Mouse (Mus musculus) lung, embryonic 16.5 days (tissue): ENCODE data around the gene Stx8. TPM values are rescaled to one million over a fixed set of nuclear protein-coding genes. Genes with fewer than 3 reads are reported as not detected.

Experiments
- ATAC-seq: fragments of 200-750 bp; cut with Nextera tagmentation; 2 replicates; pipeline ENCODE4 v1.8.0; 2017; ENCODE audit warnings: low read depth, mild to moderate bottlenecking, moderate library complexity
- H3K27ac ChIP-seq: fragments of 300-500 bp; sonication (generic); 2 replicates; pipeline ENCODE4 v1.5.1; 2014; ENCODE audit warnings: mild to moderate bottlenecking, control low read depth, low read length
- H3K27me3 ChIP-seq: fragments of 300-500 bp; sonication (generic); 2 replicates; pipeline ENCODE4 v1.6.1; 2014; ENCODE audit warnings: low read depth, low read length, mixed read lengths; ENCODE audit not compliant: control insufficient read depth, insufficient read depth
- H3K36me3 ChIP-seq: fragments of 300-500 bp; sonication (generic); 2 replicates; pipeline ENCODE4 v1.6.1; 2014; ENCODE audit warnings: low read length; ENCODE audit not compliant: control insufficient read depth, insufficient read depth
- H3K4me1 ChIP-seq: fragments of 300-500 bp; sonication (generic); replicated peaks from 2 replicates; pipeline ENCODE4 v1.6.1; 2014; ENCODE audit warnings: low read length, mixed read lengths; ENCODE audit not compliant: control insufficient read depth, insufficient read depth
- H3K4me2 ChIP-seq: fragments of 300-500 bp; sonication (generic); 2 replicates; pipeline ENCODE4 v1.6.1; 2014; ENCODE audit warnings: low read depth, low read length, control low read depth
- H3K4me3 ChIP-seq: fragments of 300-500 bp; sonication (generic); 2 replicates; pipeline ENCODE4 v1.5.1; 2014; ENCODE audit warnings: mild to moderate bottlenecking, low read length, control low read depth
- H3K9ac ChIP-seq: fragments of 300-500 bp; sonication (generic); 2 replicates; pipeline ENCODE4 v1.6.1; 2014; ENCODE audit warnings: low read length, control low read depth
- H3K9me3 ChIP-seq: fragments of 300-500 bp; sonication (generic); 2 replicates; pipeline ENCODE4 v1.6.1; 2016; ENCODE audit warnings: low read length; ENCODE audit not compliant: control insufficient read depth
- WGBS: fragments of 180-500 bp; shearing (Covaris S2); extraction: QIAGEN DNeasy Blood & Tissue Kit; methylation state at CpG from one replicate; pipeline ENCODE4 v1.1.7; 2014; 5-methylcytosine and 5-hydroxymethylcytosine counted together
- polyA plus RNA-seq: library from polyadenylated mRNA; unstranded; fragments of >200 nt; fragmentation: Nextera tagmentation; extraction: Ambion mirVana; gene quantifications from 2 replicates; pipeline ENCODE4 v1.2.1, GENCODE M21; 2015

Stx8 gene
- polyA plus RNA-seq, 1 experiment from 2014 or later: 64.7 TPM

GRCm38 (mm10) chr11:67925000-67925399 is 41.0 kb upstream of the Stx8 start:
- no peak overlapping the region for H3K27ac ChIP-seq
- no peak overlapping the region for H3K4me3 ChIP-seq
- 84% methylated on average over 13 of the region's 13 CpGs for WGBS
- no peaks in the 10 kb centered on the region for H3K9me3 ChIP-seq
- no peak for ATAC-seq
- H3K36me3 ChIP-seq: no peaks in the 10 kb centered on the region
- H3K9ac ChIP-seq: no peak overlapping the region
- H3K4me1 ChIP-seq: peaks cover 5% of the 10 kb centered on the region; the same call in 1 of the 2 replicates
- no peak overlapping the region for H3K4me2 ChIP-seq
- H3K27me3 ChIP-seq: peaks cover 14% of the 10 kb centered on the region

GRCm38 (mm10) chr11:67926348-67927055 is 39.5 kb upstream of the Stx8 start:
- H3K4me2 ChIP-seq: no peak overlapping the region
- no peaks in the 10 kb centered on the region; the same call in 1 of the 2 replicates for H3K4me1 ChIP-seq
- H3K36me3 ChIP-seq: no peaks in the 10 kb centered on the region
- H3K4me3 ChIP-seq: no peak overlapping the region
- 22% methylated on average over 10 of the region's 15 CpGs for WGBS
- peaks cover 7% of the 10 kb centered on the region for H3K27me3 ChIP-seq
- no peak overlapping the region for H3K27ac ChIP-seq
- ATAC-seq: no peak
- H3K9ac ChIP-seq: no peak overlapping the region
- H3K9me3 ChIP-seq: no peaks in the 10 kb centered on the region

- H3K9ac ChIP-seq: no peak overlapping the region
- H3K4me1 ChIP-seq: no peaks in the 10 kb centered on the region
- H3K27me3 ChIP-seq: no peaks in the 10 kb centered on the region
- H3K27ac ChIP-seq: no peak overlapping the region
- no peaks in the 10 kb centered on the region for H3K9me3 ChIP-seq
- WGBS: 83% methylated on average over 3 of the region's 3 CpGs
- no peak overlapping the region for H3K4me3 ChIP-seq
- ATAC-seq: no peak
- H3K4me2 ChIP-seq: no peak overlapping the region
- no peaks in the 10 kb centered on the region for H3K36me3 ChIP-seq
These were observed 33.8 kb upstream of the Stx8 start for GRCm38 (mm10) chr11:67932156-67932555.

DNA sequence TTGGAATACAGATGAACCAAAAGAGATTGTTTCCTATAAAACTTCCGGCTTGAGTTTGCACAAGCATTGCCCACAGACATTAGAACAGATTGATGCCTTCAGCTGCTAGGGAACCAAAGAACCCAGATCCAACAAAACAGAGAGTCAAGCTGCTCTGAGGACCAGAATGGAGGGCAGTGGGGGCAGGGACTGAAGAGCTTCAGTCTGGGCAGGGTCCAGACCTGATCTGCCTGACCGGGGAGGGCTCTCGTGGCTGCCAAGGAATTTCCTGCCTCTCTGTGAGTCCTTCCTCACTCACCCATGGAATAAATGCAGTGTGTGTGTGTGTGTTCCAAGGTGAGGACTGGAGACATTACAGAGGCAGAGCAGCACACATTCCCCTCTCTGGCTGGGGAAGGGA is 17.8 kb upstream of the Stx8 start:
- H3K9ac ChIP-seq: no peak overlapping the region
- no peaks in the 10 kb centered on the region for H3K9me3 ChIP-seq
- H3K4me1 ChIP-seq: peaks cover 6% of the 10 kb centered on the region; the same call in 1 of the 2 replicates
- H3K36me3 ChIP-seq: no peaks in the 10 kb centered on the region
- 23% methylated on average over 3 of the region's 3 CpGs for WGBS
- H3K4me2 ChIP-seq: no peak overlapping the region
- H3K4me3 ChIP-seq: no peak overlapping the region
- ATAC-seq: 0 out of 2 replicates have a peak, but pooled peaks have one; percentile 31
- no peaks in the 10 kb centered on the region for H3K27me3 ChIP-seq
- peak overlapping the region; percentile 16; the same call in 1 of the 2 replicates for H3K27ac ChIP-seq

GRCm38 (mm10) chr11:67949475-67949874 is 16.5 kb upstream of the Stx8 start:
- 64% methylated on average over 9 of the region's 9 CpGs for WGBS
- H3K27me3 ChIP-seq: no peaks in the 10 kb centered on the region
- H3K9me3 ChIP-seq: no peaks in the 10 kb centered on the region
- no peak overlapping the region for H3K9ac ChIP-seq
- peaks cover 6% of the 10 kb centered on the region; the same call in 1 of the 2 replicates for H3K4me1 ChIP-seq
- no peak overlapping the region for H3K4me2 ChIP-seq
- H3K36me3 ChIP-seq: no peaks in the 10 kb centered on the region
- no peak overlapping the region for H3K27ac ChIP-seq
- no peak for ATAC-seq
- H3K4me3 ChIP-seq: no peak overlapping the region

DNA sequence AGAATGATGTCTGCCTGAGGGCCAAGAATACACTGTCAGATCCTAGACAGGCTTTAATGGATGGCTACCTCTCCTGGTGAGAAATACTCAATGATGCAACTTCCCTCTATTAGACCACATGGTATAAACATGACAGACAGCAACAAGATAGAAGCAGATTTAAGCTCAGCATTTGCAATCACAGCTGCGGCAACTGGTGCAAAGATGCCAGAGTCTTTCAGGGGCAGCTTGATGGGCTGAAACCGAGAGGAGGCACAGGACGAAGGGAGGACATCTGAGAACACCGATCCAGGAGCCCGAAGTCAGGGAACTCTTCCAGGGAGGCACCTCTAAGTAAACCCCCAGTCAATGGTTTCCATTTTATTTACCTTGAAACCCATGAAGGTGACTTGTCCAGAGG is 12.4 kb upstream of the Stx8 start:
- H3K27ac ChIP-seq: no peak overlapping the region
- no peaks in the 10 kb centered on the region for H3K27me3 ChIP-seq
- H3K9me3 ChIP-seq: no peaks in the 10 kb centered on the region
- H3K4me2 ChIP-seq: no peak overlapping the region
- no peaks in the 10 kb centered on the region for H3K36me3 ChIP-seq
- H3K4me3 ChIP-seq: no peak overlapping the region
- no peak overlapping the region for H3K9ac ChIP-seq
- 77% methylated on average over 5 of the region's 5 CpGs for WGBS
- no peak for ATAC-seq
- H3K4me1 ChIP-seq: peaks cover under 1% of the 10 kb centered on the region; the same call in 1 of the 2 replicates

DNA sequence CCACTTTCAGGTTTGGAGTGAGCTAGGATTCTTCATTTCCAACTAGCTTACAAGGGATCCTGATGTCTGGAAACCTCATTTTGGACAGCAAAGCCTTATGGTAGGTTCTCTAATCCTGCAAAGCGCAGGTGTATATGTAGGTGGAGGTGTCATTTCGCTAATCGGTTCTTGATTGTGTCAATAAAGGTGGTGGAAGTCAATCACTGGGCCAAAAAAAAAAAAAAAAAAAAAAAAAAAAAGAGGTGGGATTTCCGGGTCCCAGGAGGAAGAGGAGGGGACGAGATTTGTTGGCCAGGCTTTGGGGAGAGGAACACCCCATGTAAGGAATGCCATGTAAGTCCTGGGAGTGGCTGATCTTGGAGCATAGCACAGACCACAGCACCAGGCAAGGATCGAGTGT is 11.6 kb upstream of the Stx8 start:
- 84% methylated on average over 6 of the region's 6 CpGs for WGBS
- Histone ChIP-seq H3K4me1 (no peaks in the 10 kb centered on the region), H3K27ac (no peak overlapping the region), H3K9ac (no peak overlapping the region), H3K4me3 (no peak overlapping the region), H3K27me3 (no peaks in the 10 kb centered on the region), H3K36me3 (no peaks in the 10 kb centered on the region), H3K4me2 (no peak overlapping the region), H3K9me3 (no peaks in the 10 kb centered on the region)
- no peak for ATAC-seq

DNA sequence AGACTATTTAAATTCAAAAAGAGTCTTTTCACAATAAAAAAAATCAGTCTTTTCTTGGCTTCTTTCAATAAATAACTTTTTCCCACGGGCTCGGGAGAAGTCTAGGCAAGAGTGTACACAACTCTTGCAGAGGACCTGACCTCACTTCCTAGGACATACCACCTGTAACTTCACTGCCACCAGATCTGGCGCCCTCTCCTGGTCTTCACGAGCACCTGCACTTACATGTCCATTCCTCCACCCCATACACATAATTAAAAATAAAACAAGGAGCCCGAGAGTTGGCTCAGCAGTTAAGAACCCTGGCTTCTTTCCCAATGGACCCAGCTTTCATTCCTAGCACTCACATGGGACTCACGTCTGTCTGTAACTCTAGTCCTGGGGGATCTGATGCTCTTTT is 1.9 kb upstream of the Stx8 start:
- Histone ChIP-seq H3K9ac (no peak overlapping the region), H3K27me3 (no peaks in the 10 kb centered on the region), H3K4me2 (no peak overlapping the region), H3K36me3 (no peaks in the 10 kb centered on the region), H3K27ac (no peak overlapping the region), H3K9me3 (no peaks in the 10 kb centered on the region), H3K4me1 (peaks cover 13% of the 10 kb centered on the region), H3K4me3 (no peak overlapping the region)
- no peak for ATAC-seq
- 61% methylated on average over 6 of the region's 6 CpGs for WGBS

DNA sequence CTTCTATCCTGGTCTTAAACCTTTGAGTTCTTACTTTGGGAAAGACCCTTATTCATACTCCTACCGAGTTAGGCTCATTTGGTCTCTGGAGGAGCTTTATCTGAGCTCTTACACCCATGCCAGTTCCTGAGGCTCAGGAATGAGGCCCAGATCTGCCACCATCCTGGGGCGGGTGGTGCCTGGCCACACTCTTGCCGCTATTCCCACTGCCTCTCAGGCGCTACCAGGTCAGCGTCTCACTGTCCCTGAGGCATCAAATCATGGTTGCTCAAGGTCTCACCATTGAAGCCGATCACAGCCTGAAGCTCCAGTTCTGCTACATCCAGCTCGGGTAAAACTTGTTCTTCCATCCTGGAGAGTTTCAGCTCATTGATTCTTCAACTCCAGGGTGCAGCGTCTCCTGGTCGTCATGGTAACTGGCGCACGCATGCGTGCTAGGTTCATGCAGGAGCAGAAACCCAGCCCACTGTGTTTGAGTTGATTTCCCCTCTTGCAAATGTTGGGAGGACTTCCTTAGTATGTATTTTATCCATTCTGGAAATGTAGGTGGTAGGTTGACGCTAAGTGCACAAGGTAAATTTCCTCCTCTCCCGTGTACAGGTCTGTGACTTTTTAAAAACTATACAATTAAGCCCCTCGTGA is 630 bp upstream of the Stx8 start, which contains the start of gene Cfap52:
Gene Cfap52 (minus strand): TSS at position 410 of the 642 bp plus-strand sequence.
- Histone ChIP-seq H3K27me3 (no peaks in the 10 kb centered on the region), H3K4me3 (peak within 1 kb of the TSS; percentile 91), H3K4me1 (peaks cover 13% of the 10 kb centered on the region), H3K27ac (peak within 1 kb of the TSS; percentile 5), H3K9me3 (no peaks in the 10 kb centered on the region), H3K9ac (peak within 1 kb of the TSS; percentile 85), H3K36me3 (no peaks in the 10 kb centered on the region), H3K4me2 (peak within 1 kb of the TSS; percentile 68)
- 8% methylated on average over 15 of the region's 15 CpGs for WGBS
- peak; percentile 61; the same call in 1 of the 2 replicates for ATAC-seq
